Mouse (Mus musculus): ENCODE data around the gene Blzf1. TPM values are rescaled to one million over a fixed set of nuclear protein-coding genes. Genes with fewer than 3 reads are reported as not detected.

The Blzf1 gene
- polyA plus RNA-seq, 1 experiment: 19.2 TPM

DNA sequence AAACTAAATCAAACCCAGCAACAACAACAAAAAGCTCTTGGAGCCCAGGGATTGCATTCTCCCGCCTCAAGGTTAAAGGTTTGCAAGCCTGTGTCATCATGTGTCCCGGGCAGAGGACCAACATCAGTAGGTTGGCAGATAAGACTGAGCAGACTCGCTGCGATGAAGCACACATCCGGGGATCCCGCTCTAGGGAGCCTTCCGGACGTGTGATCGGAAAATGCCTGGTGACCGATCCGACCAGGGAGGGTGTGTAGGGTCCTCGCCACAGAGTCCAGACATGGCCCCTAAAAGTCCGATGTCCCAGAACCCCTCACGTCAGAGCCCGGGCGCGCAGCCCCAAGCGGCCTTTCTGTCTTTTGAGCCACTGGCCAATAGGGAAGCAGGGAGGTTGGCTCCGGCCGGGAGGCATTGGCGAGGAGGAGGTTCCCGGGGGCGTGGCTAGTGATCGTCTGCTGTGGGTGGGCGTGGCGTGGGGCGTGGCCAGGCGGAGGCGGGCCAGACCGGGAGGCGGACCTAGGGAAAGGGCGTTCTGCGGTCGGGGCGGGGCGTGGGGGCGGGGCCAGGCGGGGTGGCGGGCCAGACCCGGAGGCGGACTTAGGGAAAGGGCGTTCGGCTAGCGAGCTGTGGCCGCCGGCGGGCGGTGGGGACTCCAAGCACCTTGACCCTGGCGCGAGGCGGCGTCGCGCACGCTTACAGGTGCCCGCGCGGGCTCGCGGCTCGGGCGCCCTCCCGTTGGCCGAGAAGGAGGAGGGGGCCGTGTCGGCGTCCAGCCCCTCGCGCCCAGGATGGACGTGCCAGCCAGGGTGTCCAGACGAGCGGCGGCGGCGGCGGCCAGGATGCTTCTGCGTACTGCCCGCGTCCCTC is 58.6 kb downstream of the Blzf1 start, which contains the start of gene Slc19a2:
Gene Slc19a2 (plus strand): TSS at position 582 of the 867 bp plus-strand sequence.
- peak; percentile 98 to 99 for DNase-seq

DNA sequence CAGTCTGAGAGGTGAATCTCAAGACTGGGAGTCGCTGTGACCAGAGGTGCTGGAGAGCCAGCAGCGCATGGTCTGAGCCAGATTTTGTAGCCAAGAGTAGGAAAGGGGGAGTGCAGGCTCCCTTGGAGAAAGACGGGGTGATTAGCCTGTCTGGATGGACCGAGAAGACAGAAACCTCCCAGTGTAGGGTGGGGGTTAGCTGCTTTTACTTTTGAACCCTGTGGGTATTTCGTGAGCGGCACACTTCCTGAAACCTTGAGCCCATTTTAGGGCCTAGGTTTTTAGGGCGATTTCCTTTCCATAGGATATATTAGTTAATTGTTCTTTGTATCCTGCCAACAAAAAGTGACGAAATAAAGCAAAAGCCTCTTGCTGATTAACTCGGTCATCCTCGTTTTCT is 59.3 kb downstream of the Blzf1 start:
- H3K27me3 ChIP-seq (ENCODE audit: control insufficient read depth, insufficient read depth, low read length): no peaks in the 10 kb centered on the region
- WGBS: 18% methylated on average over 10 of the region's 10 CpGs
- peaks cover 4% of the 10 kb centered on the region; the same call in 1 of the 2 replicates for H3K4me1 ChIP-seq (ENCODE audit: control insufficient read depth, insufficient read depth, low read length)
- H3K27ac ChIP-seq (ENCODE audit: insufficient read depth, low read length): no peak overlapping the region; the same call in 1 of the 2 replicates
- peak; percentile 21 to 22 for DNase-seq
- H3K4me3 ChIP-seq (replicated peaks; ENCODE audit: insufficient read depth, low read depth, low read length): peak overlapping the region; percentile 96
- TF ChIP-seq CTCF (IDR thresholded peaks at IDR 0.05; ENCODE audit: borderline replicate concordance, insufficient read depth, low read depth, low read length): no peak
- no peak for TF ChIP-seq POLR2A (IDR thresholded peaks at IDR 0.05; ENCODE audit: borderline replicate concordance, insufficient read depth, low read length)

More for the DNA sequence above, 58.6 kb downstream of the Blzf1 start, which contains the start of gene Slc19a2:
- Histone ChIP-seq H3K4me1 (ENCODE audit: control insufficient read depth, insufficient read depth, low read length) (peaks cover 4% of the 10 kb centered on the region; the same call in 1 of the 2 replicates), H3K27ac (ENCODE audit: insufficient read depth, low read length) (peak within 1 kb of the TSS; percentile 93), H3K27me3 (ENCODE audit: control insufficient read depth, insufficient read depth, low read length) (no peaks in the 10 kb centered on the region), H3K4me3 (replicated peaks; ENCODE audit: insufficient read depth, low read depth, low read length) (peak within 1 kb of the TSS; percentile 96)
- under 1% methylated on average over 74 of the region's 79 CpGs for WGBS
- TF ChIP-seq POLR2A (IDR thresholded peaks at IDR 0.05; ENCODE audit: borderline replicate concordance, insufficient read depth, low read length): peak; percentile 76
- TF ChIP-seq CTCF (IDR thresholded peaks at IDR 0.05; ENCODE audit: borderline replicate concordance, insufficient read depth, low read depth, low read length): no peak

DNA sequence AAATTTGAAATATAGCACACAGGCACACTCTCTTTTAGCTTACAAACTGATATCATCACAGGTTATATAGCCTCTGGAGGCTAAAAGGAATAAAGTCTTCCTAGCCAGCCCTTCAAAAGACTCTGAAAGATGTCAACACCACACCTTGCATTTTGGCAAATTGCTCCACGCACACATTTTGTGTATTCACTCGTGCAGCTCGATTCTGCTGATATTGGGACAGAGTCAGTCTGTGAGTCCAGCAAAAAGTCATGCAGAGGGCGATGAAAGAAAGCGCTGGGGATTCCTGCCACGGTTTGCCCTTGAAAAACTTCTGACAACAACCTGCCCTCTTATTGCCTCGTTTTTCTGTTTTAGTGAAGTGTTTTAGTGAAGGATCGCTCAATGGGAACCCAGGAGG is 59.8 kb downstream of the Blzf1 start:
- peaks cover 4% of the 10 kb centered on the region; the same call in 1 of the 2 replicates for H3K4me1 ChIP-seq (ENCODE audit: control insufficient read depth, insufficient read depth, low read length)
- no peaks in the 10 kb centered on the region for H3K27me3 ChIP-seq (ENCODE audit: control insufficient read depth, insufficient read depth, low read length)
- H3K27ac ChIP-seq (ENCODE audit: insufficient read depth, low read length): no peak overlapping the region
- H3K4me3 ChIP-seq (replicated peaks; ENCODE audit: insufficient read depth, low read depth, low read length): no peak overlapping the region
- no peak for DNase-seq
- TF ChIP-seq CTCF (IDR thresholded peaks at IDR 0.05; ENCODE audit: borderline replicate concordance, insufficient read depth, low read depth, low read length): no peak
- TF ChIP-seq POLR2A (IDR thresholded peaks at IDR 0.05; ENCODE audit: borderline replicate concordance, insufficient read depth, low read length): no peak
- 51% methylated on average over 8 of the region's 8 CpGs for WGBS

DNA sequence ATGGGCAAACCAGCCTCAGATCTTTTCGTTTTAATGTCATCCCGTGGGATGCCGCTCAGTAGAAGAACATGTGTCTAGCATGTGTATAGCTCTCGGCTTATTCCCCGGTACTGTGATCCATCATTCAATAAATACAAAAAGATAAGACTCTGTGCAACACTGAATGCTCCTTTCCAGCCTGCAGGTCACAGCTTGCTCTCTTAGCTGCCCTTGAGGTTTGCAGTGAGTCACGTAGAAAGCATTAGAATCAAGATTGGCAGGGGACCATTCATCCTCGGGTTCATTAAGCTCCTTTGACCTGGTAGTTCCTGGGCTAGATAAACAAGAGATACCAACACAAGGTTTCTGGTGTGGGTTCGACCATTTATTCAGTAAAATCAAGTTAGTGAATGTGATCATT is 64.5 kb downstream of the Blzf1 start:
- Histone ChIP-seq H3K27me3 (ENCODE audit: control insufficient read depth, insufficient read depth, low read length) (no peaks in the 10 kb centered on the region), H3K27ac (ENCODE audit: insufficient read depth, low read length) (no peak overlapping the region), H3K4me3 (replicated peaks; ENCODE audit: insufficient read depth, low read depth, low read length) (no peak overlapping the region), H3K4me1 (ENCODE audit: control insufficient read depth, insufficient read depth, low read length) (no peaks in the 10 kb centered on the region)
- WGBS: 83% methylated on average over 8 of the region's 8 CpGs
- no peak for DNase-seq
- TF ChIP-seq POLR2A (IDR thresholded peaks at IDR 0.05; ENCODE audit: borderline replicate concordance, insufficient read depth, low read length) (no peak), CTCF (IDR thresholded peaks at IDR 0.05; ENCODE audit: borderline replicate concordance, insufficient read depth, low read depth, low read length) (no peak)

DNA sequence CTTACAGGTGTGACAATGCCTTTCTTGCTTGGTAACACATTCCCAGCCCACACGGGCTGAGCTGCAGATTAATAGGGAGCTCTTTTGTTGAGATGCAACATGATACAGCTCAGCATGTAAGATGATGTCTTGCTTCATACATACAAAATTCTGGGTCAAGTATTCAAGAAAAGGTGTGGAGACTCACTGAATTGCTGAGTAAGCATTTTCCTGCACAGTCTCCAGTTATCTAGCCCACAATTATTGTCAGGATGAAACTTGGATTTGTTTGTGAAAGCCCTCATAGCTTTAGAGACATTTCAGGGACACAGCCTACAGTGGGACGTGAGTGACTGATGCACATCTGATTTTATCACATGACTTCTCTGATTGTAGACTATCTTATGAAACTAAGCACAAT is 65.8 kb downstream of the Blzf1 start:
- no peaks in the 10 kb centered on the region for H3K4me1 ChIP-seq (ENCODE audit: control insufficient read depth, insufficient read depth, low read length)
- no peak overlapping the region for H3K4me3 ChIP-seq (replicated peaks; ENCODE audit: insufficient read depth, low read depth, low read length)
- H3K27me3 ChIP-seq (ENCODE audit: control insufficient read depth, insufficient read depth, low read length): no peaks in the 10 kb centered on the region
- TF ChIP-seq CTCF (IDR thresholded peaks at IDR 0.05; ENCODE audit: borderline replicate concordance, insufficient read depth, low read depth, low read length) (no peak), POLR2A (IDR thresholded peaks at IDR 0.05; ENCODE audit: borderline replicate concordance, insufficient read depth, low read length) (no peak)
- WGBS: 83% methylated on average over 2 of the region's 2 CpGs
- DNase-seq: no peak
- H3K27ac ChIP-seq (ENCODE audit: insufficient read depth, low read length): no peak overlapping the region

Other genes with a start within 250 kb of the Blzf1 start
- gene Sell, start 245.5 kb downstream of the Blzf1 start, polyA plus RNA-seq (2012; rRNA removed): 0.15 and 0.27 TPM in 2 replicates
- not detected in 2 replicates for gene Selp, start 192.2 kb downstream of the Blzf1 start, polyA plus RNA-seq (2012; rRNA removed)
- 1.1 and 2.5 TPM in 2 replicates for gene F5, start 155.7 kb downstream of the Blzf1 start, polyA plus RNA-seq (2012; rRNA removed)
- gene Slc19a2, start 58.4 kb downstream of the Blzf1 start, polyA plus RNA-seq (2012; rRNA removed): 17.2 and 19.2 TPM in 2 replicates
- 16.6 and 18.6 TPM in 2 replicates for gene Ccdc181, start 31.9 kb downstream of the Blzf1 start, polyA plus RNA-seq (2012; rRNA removed)
- 12.2 and 13.6 TPM in 2 replicates for gene Nme7, start 3.4 kb downstream of the Blzf1 start, polyA plus RNA-seq (2012; rRNA removed)
- gene Atp1b1, start 150.9 kb upstream of the Blzf1 start, polyA plus RNA-seq (2012; rRNA removed): 1,554 and 1,580 TPM in 2 replicates

Measured in cerebellum, adult 2 months (tissue).